8 mouse cellular contexts compared by ENCODE assay signal in the genomic region with DNA sequence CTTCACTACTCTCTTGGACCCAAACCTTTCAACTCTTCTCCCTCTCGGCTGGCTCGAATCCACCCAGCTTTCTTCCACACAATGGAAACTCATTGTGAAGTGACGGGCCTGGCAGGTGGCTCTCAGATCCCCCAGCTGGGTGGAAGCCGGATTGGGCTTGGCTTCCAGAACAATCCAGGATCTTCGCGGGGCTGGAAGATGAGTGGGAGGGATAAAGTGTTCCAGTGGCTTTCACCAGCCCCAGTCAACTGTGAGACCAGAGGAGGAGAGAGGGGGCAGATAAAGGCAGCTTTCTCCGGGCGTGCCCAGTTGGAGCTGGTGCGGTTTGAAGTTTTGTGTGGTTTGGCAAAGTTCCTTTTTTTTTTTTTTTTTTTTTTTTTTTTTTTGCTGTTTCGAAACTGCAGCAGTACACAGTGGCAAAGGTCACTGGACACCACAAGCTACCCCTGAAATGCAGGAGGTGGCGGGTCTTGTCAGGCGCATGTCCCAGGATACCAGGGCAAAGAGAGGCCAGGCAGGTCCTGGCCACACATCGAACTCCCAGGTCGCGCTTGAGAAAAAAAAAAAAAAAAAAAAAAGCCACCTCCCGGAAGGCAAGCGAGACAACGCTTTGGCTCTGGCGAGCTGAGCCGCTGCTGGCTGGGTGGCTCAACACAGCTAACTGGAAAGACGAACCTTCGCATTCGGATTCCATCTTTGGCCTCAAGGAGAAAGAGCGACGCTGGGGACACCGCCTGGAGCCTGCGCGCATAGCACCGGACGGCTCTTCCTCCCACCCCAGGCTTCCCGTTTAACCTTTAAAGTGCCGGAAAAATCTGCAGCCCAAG.
DNase-seq lines count a peak whose midpoint lies in the region; ATAC-seq lines count a peak whose summit lies in the region.

No protein-coding gene starts in this region.

- 0 out of 2 replicates have a peak, but pooled peaks cover 3% of the 10 kb centered on the region for H3K4me1 ChIP-seq in hindbrain, embryonic 15.5 days (replicated peaks)

- no peak overlapping the region for H3K27ac ChIP-seq in hindbrain, embryonic 15.5 days (replicated peaks)

- H3K4me3 ChIP-seq in hindbrain, embryonic 15.5 days, result peak overlapping the region; percentile 38

- peak; percentile 3 to 50 for DNase-seq in left cerebral cortex, adult 18-20 months (ENCODE audit: low spot score in 2 of 2)
- no peak for DNase-seq in left cerebral cortex, adult 11 months (ENCODE audit: low spot score)
- DNase-seq in cerebellum, postnatal 36 days, result peak; percentile 37 to 47
- DNase-seq in gastrocnemius, adult 18-20 months (ENCODE audit: low spot score), result peak; percentile 57
- peak; percentile 58 to 68 for DNase-seq in left cerebral cortex, postnatal 14 days (ENCODE audit: low spot score in 2 of 2)
- peak; percentile 56 for DNase-seq in right cerebral cortex, postnatal 4 days

- no peaks in the 10 kb centered on the region for H3K9me3 ChIP-seq in hindbrain, embryonic 15.5 days

- no peaks in the 10 kb centered on the region for H3K27me3 ChIP-seq in hindbrain, embryonic 15.5 days

- 13% methylated on average over 30 of the region's 32 CpGs for WGBS in hindbrain, embryonic 15.5 days

- no peaks in the 10 kb centered on the region for H3K36me3 ChIP-seq in hindbrain, embryonic 15.5 days

- peak; percentile 68; the same call in 1 of the 2 replicates for ATAC-seq in hindbrain, embryonic 15.5 days (ENCODE audit: low FRiP score, low read depth)
- peak; percentile 89 for ATAC-seq in megakaryocyte progenitor cell, adult 5-6 weeks (replicated peaks; ENCODE audit: poor library complexity)

- intact Hi-C loops in left cerebral cortex, postnatal 14 days (cut with DNase I), result loop anchor here (5.0 to 10.0 kb wide), 2 partner anchors 95 to 167 kb away; no protein-coding TSS in a partner anchor

- H3K9ac ChIP-seq in hindbrain, embryonic 15.5 days, result peak overlapping the region; percentile 7; the same call in 1 of the 2 replicates

- peak overlapping the region; percentile 67 for H3K4me2 ChIP-seq in hindbrain, embryonic 15.5 days
